Mouse (Mus musculus) adrenal gland, postnatal 0 days (tissue): ENCODE data around the gene Carmil2. TPM values are rescaled to one million over a fixed set of nuclear protein-coding genes. Genes with fewer than 3 reads are reported as not detected.

Source experiments
- polyA plus RNA-seq: library from polyadenylated mRNA; unstranded; fragments of >200 nt; fragmentation: Nextera tagmentation; extraction: Ambion mirVana; gene quantifications from 2 replicates; pipeline ENCODE4 v1.2.1, GENCODE M21; 2015

The Carmil2 gene
- 2.6 and 5.1 TPM in 2 replicates for polyA plus RNA-seq

GRCm38 (mm10) chr8:105685796-105686308 is at the start of gene Carmil2:
TSS of gene Carmil2 (plus strand) at chr8:105686274.

GRCm38 (mm10) chr8:105636963-105637510 is 49.0 kb upstream of the Carmil2 start, which contains the start of gene Agrp:
TSS of gene Agrp (minus strand) at chr8:105637393.

GRCm38 (mm10) chr8:105700966-105701824 is 15.1 kb downstream of the Carmil2 start, which contains the start of the genes Acd and Pard6a:
TSS of gene Acd (minus strand) at chr8:105701102.
TSS of gene Pard6a (plus strand) at chr8:105701148.

GRCm38 (mm10) chr8:105707498-105708403 is 21.7 kb downstream of the Carmil2 start, which contains the start of the genes 4933405L10Rik and Enkd1:
TSS of gene 4933405L10Rik (plus strand) at chr8:105707655.
TSS of gene Enkd1 (minus strand) at chr8:105708210.

Other genes starting within 250 kb of the Carmil2 start
- 223 and 469 TPM in 2 replicates for gene Tppp3, start 214.7 kb upstream of the Carmil2 start, polyA plus RNA-seq
- gene Zdhhc1, start 189.4 kb upstream of the Carmil2 start, polyA plus RNA-seq = 23.7 and 25.9 TPM in 2 replicates
- gene Hsd11b2, start 167.5 kb upstream of the Carmil2 start, polyA plus RNA-seq = 2.4 and 3.1 TPM in 2 replicates
- 91.9 and 92.7 TPM in 2 replicates for gene Atp6v0d1, start 120.2 kb upstream of the Carmil2 start, polyA plus RNA-seq
- gene Ripor1, start 81.0 kb upstream of the Carmil2 start, polyA plus RNA-seq = 18.0 and 19.1 TPM in 2 replicates
- 43.0 and 59.4 TPM in 2 replicates for gene Ctcf, start 49.7 kb upstream of the Carmil2 start, polyA plus RNA-seq
- 2.8 and 3.9 TPM in 2 replicates for gene Agrp, start 48.9 kb upstream of the Carmil2 start, polyA plus RNA-seq
- 29.3 and 36.4 TPM in 2 replicates for gene Acd, start 14.8 kb downstream of the Carmil2 start, polyA plus RNA-seq
- 18.6 and 19.0 TPM in 2 replicates for gene Pard6a, start 14.9 kb downstream of the Carmil2 start, polyA plus RNA-seq
- gene 4933405L10Rik, start 21.4 kb downstream of the Carmil2 start, polyA plus RNA-seq = 0.12 TPM in 1 of 2 replicates, not detected in the other
- 7.5 and 8.4 TPM in 2 replicates for gene Enkd1, start 21.9 kb downstream of the Carmil2 start, polyA plus RNA-seq
- 8.5 and 9.6 TPM in 2 replicates for gene Gfod2, start 72.4 kb downstream of the Carmil2 start, polyA plus RNA-seq
- gene Ranbp10, start 141.1 kb downstream of the Carmil2 start, polyA plus RNA-seq = 6.8 and 10.9 TPM in 2 replicates
- gene Tsnaxip1, start 141.5 kb downstream of the Carmil2 start, polyA plus RNA-seq = not detected in 2 replicates
- gene Cenpt, start 167.0 kb downstream of the Carmil2 start, polyA plus RNA-seq = 16.6 and 19.3 TPM in 2 replicates
- gene Thap11, start 168.9 kb downstream of the Carmil2 start, polyA plus RNA-seq = 51.8 and 59.6 TPM in 2 replicates
- gene Nutf2, start 174.3 kb downstream of the Carmil2 start, polyA plus RNA-seq = 101 and 117 TPM in 2 replicates
- gene Edc4, start 194.6 kb downstream of the Carmil2 start, polyA plus RNA-seq = 15.2 and 20.9 TPM in 2 replicates
- 0.32 and 1.0 TPM in 2 replicates for gene Nrn1l, start 207.3 kb downstream of the Carmil2 start, polyA plus RNA-seq
- gene Pskh1, start 214.2 kb downstream of the Carmil2 start, polyA plus RNA-seq = 20.7 and 26.6 TPM in 2 replicates
- 0.88 and 1.1 TPM in 2 replicates for gene Ctrl, start 247.6 kb downstream of the Carmil2 start, polyA plus RNA-seq